ENCODE assay signal across 22 mouse cellular contexts in the genomic region with DNA sequence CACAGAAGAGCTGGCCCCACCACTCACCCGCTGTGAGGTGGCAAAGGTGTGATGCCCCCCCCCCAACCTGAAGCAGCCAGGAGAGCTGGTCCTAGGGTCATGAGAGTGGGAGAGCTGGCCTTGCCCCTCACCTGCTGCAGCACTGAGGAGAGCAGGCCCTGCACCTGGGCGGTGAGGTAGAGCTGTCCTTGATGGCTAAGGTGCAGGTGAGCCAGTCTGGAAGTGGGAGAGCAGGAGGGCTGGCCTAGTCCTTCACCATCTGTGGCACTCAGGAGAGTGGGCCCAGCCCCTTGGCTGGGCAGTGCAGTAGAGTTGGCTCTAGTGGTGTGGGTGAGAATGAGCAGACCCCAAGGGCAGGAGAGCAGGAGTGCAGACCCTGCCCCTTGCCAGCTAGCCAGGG. TPM values are rescaled to one million over a fixed set of nuclear protein-coding genes. Genes with fewer than 3 reads are reported as not detected.
DNase-seq lines count a peak whose midpoint lies in the region; ATAC-seq and TF ChIP-seq lines count a peak whose summit lies in the region.
"Had no signal": no experiment of that assay in that cellular context is flagged by ENCODE, and none has a peak within 500 bp of the region (broad histone marks: within the 10 kb centered on the region; RNA-seq: fewer than 3 reads in every experiment).

No protein-coding gene starts in this region.

- no peaks in the 10 kb centered on the region for H3K4me1 ChIP-seq in hindbrain, embryonic 13.5 days (replicated peaks)
- H3K4me1 ChIP-seq in hindbrain, embryonic 14.5 days (replicated peaks; ENCODE audit: control insufficient read depth, insufficient read depth, low read length) = no peaks in the 10 kb centered on the region
- H3K4me1 ChIP-seq in lung, embryonic 16.5 days (replicated peaks; ENCODE audit: control insufficient read depth, insufficient read depth, low read length) = no peaks in the 10 kb centered on the region
- H3K4me1 ChIP-seq in lung, postnatal 0 days (ENCODE audit: insufficient read depth, low read depth, low read length) = no peaks in the 10 kb centered on the region
- no peaks in the 10 kb centered on the region for H3K4me1 ChIP-seq in embryonic facial prominence, embryonic 13.5 days
- no peaks in the 10 kb centered on the region for H3K4me1 ChIP-seq in midbrain, embryonic 15.5 days
- H3K4me1 ChIP-seq: embryonic facial prominence, embryonic 15.5 days; kidney, embryonic 15.5 days; liver, embryonic 13.5 days; stomach, embryonic 15.5 days had no signal

- no peaks in the 10 kb centered on the region for H3K27me3 ChIP-seq in hindbrain, embryonic 13.5 days
- H3K27me3 ChIP-seq in hindbrain, embryonic 14.5 days (ENCODE audit: control insufficient read depth, insufficient read depth, low read length) = no peaks in the 10 kb centered on the region; the same call in 1 of the 2 replicates
- H3K27me3 ChIP-seq in lung, embryonic 16.5 days (ENCODE audit: control insufficient read depth, insufficient read depth, low read depth, low read length) = no peaks in the 10 kb centered on the region
- H3K27me3 ChIP-seq in lung, postnatal 0 days (replicated peaks; ENCODE audit: insufficient read depth, low read length) = no peaks in the 10 kb centered on the region
- H3K27me3 ChIP-seq in embryonic facial prominence, embryonic 13.5 days = no peaks in the 10 kb centered on the region
- H3K27me3 ChIP-seq in midbrain, embryonic 15.5 days (replicated peaks) = no peaks in the 10 kb centered on the region
- H3K27me3 ChIP-seq: embryonic facial prominence, embryonic 15.5 days; stomach, embryonic 15.5 days had no signal

- no peak for TF ChIP-seq EP300 in lung, postnatal 0 days (IDR thresholded peaks at IDR 0.05)

- no peaks in the 10 kb centered on the region for H3K36me3 ChIP-seq in hindbrain, embryonic 13.5 days
- no peaks in the 10 kb centered on the region for H3K36me3 ChIP-seq in hindbrain, embryonic 14.5 days (replicated peaks; ENCODE audit: control insufficient read depth, insufficient read depth)
- no peaks in the 10 kb centered on the region for H3K36me3 ChIP-seq in lung, embryonic 16.5 days (ENCODE audit: control insufficient read depth, insufficient read depth, low read length)
- no peaks in the 10 kb centered on the region for H3K36me3 ChIP-seq in lung, postnatal 0 days (ENCODE audit: insufficient read depth, low read length)
- no peaks in the 10 kb centered on the region for H3K36me3 ChIP-seq in embryonic facial prominence, embryonic 13.5 days
- no peaks in the 10 kb centered on the region for H3K36me3 ChIP-seq in midbrain, embryonic 15.5 days (replicated peaks)
- H3K36me3 ChIP-seq: embryonic facial prominence, embryonic 15.5 days; kidney, embryonic 15.5 days; liver, embryonic 13.5 days; stomach, embryonic 15.5 days had no signal

- no peak overlapping the region for H3K4me3 ChIP-seq in hindbrain, embryonic 13.5 days
- no peak overlapping the region for H3K4me3 ChIP-seq in hindbrain, embryonic 14.5 days (replicated peaks; ENCODE audit: low read length)
- no peak overlapping the region for H3K4me3 ChIP-seq in lung, embryonic 16.5 days (ENCODE audit: low read length)
- no peak overlapping the region for H3K4me3 ChIP-seq in lung, postnatal 0 days (ENCODE audit: low read depth, low read length)
- no peak overlapping the region for H3K4me3 ChIP-seq in embryonic facial prominence, embryonic 13.5 days
- H3K4me3 ChIP-seq in midbrain, embryonic 15.5 days = no peak overlapping the region
- H3K4me3 ChIP-seq: embryonic facial prominence, embryonic 15.5 days; kidney, embryonic 15.5 days; left cerebral cortex, adult 2 months; liver, embryonic 13.5 days; stomach, embryonic 15.5 days had no signal

- H3K4me2 ChIP-seq in hindbrain, embryonic 13.5 days = no peak overlapping the region
- H3K4me2 ChIP-seq in hindbrain, embryonic 14.5 days (replicated peaks) = no peak overlapping the region
- H3K4me2 ChIP-seq in lung, embryonic 16.5 days (ENCODE audit: low read depth, low read length) = no peak overlapping the region
- H3K4me2 ChIP-seq in lung, postnatal 0 days (replicated peaks; ENCODE audit: low read depth, low read length) = no peak overlapping the region
- H3K4me2 ChIP-seq in embryonic facial prominence, embryonic 13.5 days = no peak overlapping the region
- H3K4me2 ChIP-seq in midbrain, embryonic 15.5 days = no peak overlapping the region
- H3K4me2 ChIP-seq: embryonic facial prominence, embryonic 15.5 days; kidney, embryonic 15.5 days; liver, embryonic 13.5 days; stomach, embryonic 15.5 days had no signal

- H3K9ac ChIP-seq in hindbrain, embryonic 13.5 days = no peak overlapping the region
- H3K9ac ChIP-seq in hindbrain, embryonic 14.5 days = no peak overlapping the region
- H3K9ac ChIP-seq in lung, embryonic 16.5 days (ENCODE audit: low read length) = no peak overlapping the region
- no peak overlapping the region for H3K9ac ChIP-seq in lung, postnatal 0 days (replicated peaks; ENCODE audit: low read depth)
- no peak overlapping the region for H3K9ac ChIP-seq in embryonic facial prominence, embryonic 13.5 days
- H3K9ac ChIP-seq in midbrain, embryonic 15.5 days = no peak overlapping the region
- H3K9ac ChIP-seq: embryonic facial prominence, embryonic 15.5 days; kidney, embryonic 15.5 days; liver, embryonic 13.5 days; stomach, embryonic 15.5 days had no signal

- DNase-seq in hindbrain, embryonic 14.5 days (ENCODE audit: low spot score) = no peak
- no peak for DNase-seq in lung, postnatal 0 days (ENCODE audit: low spot score)
- DNase-seq in left cerebral cortex, adult 11 months (ENCODE audit: low spot score) = no peak
- DNase-seq: adrenal gland, adult 2 months; cerebellum, adult 11 months; cerebellum, postnatal 14 days; gastrocnemius, postnatal 36 days; kidney, adult 11 months; layer of hippocampus, adult 9-11 months; liver, embryonic 13.5 days; lung, adult 2 months; thymus, adult 18-20 months; thymus, postnatal 36 days had no signal

- no peak overlapping the region for H3K27ac ChIP-seq in hindbrain, embryonic 13.5 days
- no peak overlapping the region for H3K27ac ChIP-seq in hindbrain, embryonic 14.5 days
- no peak overlapping the region for H3K27ac ChIP-seq in lung, embryonic 16.5 days (ENCODE audit: low read length)
- no peak overlapping the region for H3K27ac ChIP-seq in lung, postnatal 0 days (ENCODE audit: low read length)
- no peak overlapping the region for H3K27ac ChIP-seq in embryonic facial prominence, embryonic 13.5 days
- H3K27ac ChIP-seq in midbrain, embryonic 15.5 days = no peak overlapping the region
- H3K27ac ChIP-seq: embryonic facial prominence, embryonic 15.5 days; kidney, embryonic 15.5 days; left cerebral cortex, adult 2 months; liver, embryonic 13.5 days; macrophage; stomach, embryonic 15.5 days had no signal

- peak; percentile 59; the same call in 1 of the 2 replicates for ATAC-seq in hindbrain, embryonic 13.5 days (ENCODE audit: low FRiP score)
- no peak; the same call in 1 of the 2 replicates for ATAC-seq in hindbrain, embryonic 14.5 days (ENCODE audit: low FRiP score)
- peak; percentile 12; the same call in 1 of the 2 replicates for ATAC-seq in lung, embryonic 16.5 days (ENCODE audit: low read depth)
- ATAC-seq in lung, postnatal 0 days = no peak
- ATAC-seq in embryonic facial prominence, embryonic 13.5 days (ENCODE audit: insufficient number of reproducible peaks, insufficient read depth, low FRiP score, low TSS enrichment, low read depth) = peak; percentile 62; the same call in 1 of the 2 replicates
- 0 out of 2 replicates have a peak, but pooled peaks have one; percentile 6 for ATAC-seq in midbrain, embryonic 15.5 days (replicated peaks)

- 97% methylated on average over 2 of the region's 2 CpGs for WGBS in hindbrain, embryonic 13.5 days
- WGBS in hindbrain, embryonic 14.5 days = 92% methylated on average over 2 of the region's 2 CpGs
- WGBS in lung, embryonic 16.5 days = 87% methylated on average over 2 of the region's 2 CpGs
- WGBS in lung, postnatal 0 days = 100% methylated on average over 2 of the region's 2 CpGs
- WGBS in embryonic facial prominence, embryonic 13.5 days = 94% methylated on average over 2 of the region's 2 CpGs
- WGBS in midbrain, embryonic 15.5 days = 95% methylated on average over 2 of the region's 2 CpGs

- H3K9me3 ChIP-seq in hindbrain, embryonic 13.5 days = no peaks in the 10 kb centered on the region
- H3K9me3 ChIP-seq in hindbrain, embryonic 14.5 days (ENCODE audit: control insufficient read depth, low read length) = no peaks in the 10 kb centered on the region
- H3K9me3 ChIP-seq in lung, embryonic 16.5 days (ENCODE audit: control insufficient read depth, low read length) = no peaks in the 10 kb centered on the region
- H3K9me3 ChIP-seq in lung, postnatal 0 days (ENCODE audit: low read length) = no peaks in the 10 kb centered on the region
- H3K9me3 ChIP-seq in embryonic facial prominence, embryonic 13.5 days = no peaks in the 10 kb centered on the region
- H3K9me3 ChIP-seq in midbrain, embryonic 15.5 days = no peaks in the 10 kb centered on the region
- H3K9me3 ChIP-seq: embryonic facial prominence, embryonic 15.5 days; kidney, embryonic 15.5 days; liver, embryonic 13.5 days; stomach, embryonic 15.5 days had no signal

- no peak for TF ChIP-seq CTCF in lung, postnatal 0 days (IDR thresholded peaks at IDR 0.05)

RNA-seq across cellular contexts. Expression of a gene that starts 28.4 kb away (rescaled TPM):
- polyA plus RNA-seq in hindbrain, embryonic 13.5 days (2015; fragmentation: Nextera tagmentation; extraction: Ambion mirVana) = 17.5 and 17.6 TPM in 2 replicates
- 19.1 and 19.4 TPM in 2 replicates for polyA plus RNA-seq in hindbrain, embryonic 14.5 days (2014; fragmentation: Nextera tagmentation; extraction: Ambion mirVana)
- 16.0 and 18.0 TPM in 2 replicates for polyA plus RNA-seq in lung, embryonic 16.5 days (2015; fragmentation: Nextera tagmentation; extraction: Ambion mirVana)
- 9.2 and 9.8 TPM in 2 replicates for polyA plus RNA-seq in lung, postnatal 0 days (2015; fragmentation: Nextera tagmentation; extraction: Ambion mirVana)
- polyA plus RNA-seq in embryonic facial prominence, embryonic 13.5 days (2015; fragmentation: Nextera tagmentation; extraction: Ambion mirVana) = 21.2 and 26.6 TPM in 2 replicates
- polyA plus RNA-seq in midbrain, embryonic 15.5 days (2015; fragmentation: Nextera tagmentation; extraction: Ambion mirVana) = 15.2 and 17.5 TPM in 2 replicates

Comparison
In these comparisons a context has a peak if more than half of its experiments do, and no peak if none do; other contexts are left out.
1. ATAC-seq: peak in hindbrain, embryonic 13.5 days (single experiment), lung, embryonic 16.5 days (single experiment), embryonic facial prominence, embryonic 13.5 days (single experiment) and midbrain, embryonic 15.5 days (single experiment); none in hindbrain, embryonic 14.5 days (single experiment) and lung, postnatal 0 days (single experiment).